Mouse (Mus musculus) hindbrain, postnatal 0 days (tissue): ENCODE data around the gene Cdh7. TPM values are rescaled to one million over a fixed set of nuclear protein-coding genes. Genes with fewer than 3 reads are reported as not detected.
"Not testable (repeated sequence)": the region's sequence is repeated elsewhere in the genome, so short reads cannot be mapped to it uniquely, and the experiment has no call there.

Source experiments
- ATAC-seq: fragments of 200-750 bp; cut with Nextera tagmentation; 2 replicates; pipeline ENCODE4 v1.8.0; 2017; ENCODE audit warnings: mild to moderate bottlenecking, moderate TSS enrichment, moderate library complexity
- DNase-seq: peaks from one replicate; pipeline ENCODE4 v3.0.0-alpha.2; 2015; ENCODE audit warnings: low spot score
- H3K27ac ChIP-seq: fragments of 300-500 bp; sonication (generic); 2 replicates; pipeline ENCODE4 v1.5.1; 2014; ENCODE audit warnings: mild to moderate bottlenecking
- H3K27me3 ChIP-seq: fragments of 300-500 bp; sonication (generic); 2 replicates; pipeline ENCODE4 v1.6.1; 2014; ENCODE audit warnings: low read length, mixed read lengths; ENCODE audit not compliant: insufficient read depth
- H3K36me3 ChIP-seq: fragments of 300-500 bp; sonication (generic); 2 replicates; pipeline ENCODE4 v1.6.1; 2014; ENCODE audit warnings: low read length, mixed read lengths; ENCODE audit not compliant: insufficient read depth
- H3K4me1 ChIP-seq: fragments of 300-500 bp; sonication (generic); 2 replicates; pipeline ENCODE4 v1.6.1; 2014; ENCODE audit warnings: antibody characterized with exemption, low read length, mixed read lengths; ENCODE audit not compliant: insufficient read depth
- H3K4me2 ChIP-seq: fragments of 300-500 bp; sonication (generic); 2 replicates; pipeline ENCODE4 v1.6.1; 2014; ENCODE audit warnings: low read depth, mild to moderate bottlenecking, low read length, moderate library complexity, mixed read lengths
- H3K4me3 ChIP-seq: fragments of 300-500 bp; sonication (generic); 2 replicates; pipeline ENCODE4 v1.5.1; 2014; ENCODE audit warnings: low read length
- H3K9ac ChIP-seq: fragments of 300-500 bp; sonication (generic); replicated peaks from 2 replicates; pipeline ENCODE4 v1.6.1; 2014; ENCODE audit warnings: mild to moderate bottlenecking, low read length, moderate library complexity, mixed read lengths
- H3K9me3 ChIP-seq: fragments of 300-500 bp; sonication (generic); 2 replicates; pipeline ENCODE4 v1.6.1; 2016; ENCODE audit warnings: low read length, mixed read lengths
- CTCF ChIP-seq: IDR thresholded peaks from 2 replicates; pipeline ENCODE4 v1.5.1; 2016; ENCODE audit warnings: antibody characterized with exemption, control low read depth, low read depth
- WGBS: fragments of 180-500 bp; shearing (Covaris S2); extraction: QIAGEN DNeasy Blood & Tissue Kit; methylation state at CpG from one replicate; pipeline ENCODE4 v1.1.7; 2014; 5-methylcytosine and 5-hydroxymethylcytosine counted together
- polyA plus RNA-seq: library from polyadenylated mRNA; unstranded; fragments of >200 nt; fragmentation: Nextera tagmentation; extraction: Ambion mirVana; gene quantifications from 2 replicates; pipeline ENCODE4 v1.2.1, GENCODE M21; 2015
- total RNA-seq: library from RNA; depleted of rRNA; stranded (reverse); fragments of >200 nt; gene quantifications from 2 replicates; pipeline ENCODE4 v1.2.3, GENCODE M21; 2014

Cdh7 gene
- total and polyA plus RNA-seq, 2 experiments from 2014 or later, result 18.3 to 36.1 TPM

- no peak overlapping the region for H3K27ac ChIP-seq
- no peaks in the 10 kb centered on the region for H3K9me3 ChIP-seq
- ATAC-seq, result no peak
- H3K4me3 ChIP-seq, result no peak overlapping the region
- TF ChIP-seq CTCF, result no peak
- H3K4me1 ChIP-seq, result no peaks in the 10 kb centered on the region
- H3K27me3 ChIP-seq, result no peaks in the 10 kb centered on the region
- 74% methylated on average over 1 of the region's 1 CpGs for WGBS
- peak; percentile 13 for DNase-seq
- no peaks in the 10 kb centered on the region for H3K36me3 ChIP-seq
- no peak overlapping the region for H3K9ac ChIP-seq
- no peak overlapping the region for H3K4me2 ChIP-seq
Observed at GRCm38 (mm10) chr1:110012153-110012552, 29.9 kb downstream of the Cdh7 start.

DNA sequence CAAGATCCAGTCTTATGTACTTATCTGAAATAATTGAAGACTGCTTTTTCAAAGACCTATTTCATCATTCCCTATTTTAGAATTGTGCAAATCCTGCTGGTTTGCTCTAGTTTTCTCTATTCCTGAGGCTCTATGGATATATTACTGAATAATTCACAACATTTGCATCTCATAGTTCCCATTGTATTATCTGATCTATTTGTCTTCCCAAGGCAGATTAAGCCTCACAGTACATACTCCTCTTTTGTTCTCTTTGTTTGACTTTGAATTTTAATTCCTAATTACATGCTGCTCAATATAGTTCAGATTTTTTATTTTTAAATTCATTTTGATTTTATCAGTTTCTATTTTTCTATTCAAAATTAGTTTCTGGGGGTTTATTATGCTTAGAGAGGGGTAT, 74.1 kb downstream of the Cdh7 start:
- Histone ChIP-seq H3K9me3 (no peaks in the 10 kb centered on the region), H3K27me3 (no peaks in the 10 kb centered on the region), H3K4me1 (no peaks in the 10 kb centered on the region), H3K4me2 (no peak overlapping the region), H3K27ac (no peak overlapping the region), H3K4me3 (no peak overlapping the region), H3K9ac (no peak overlapping the region), H3K36me3 (no peaks in the 10 kb centered on the region)
- ATAC-seq, result no peak
- DNase-seq, result no peak
- no peak for TF ChIP-seq CTCF

- Histone ChIP-seq H3K4me2 (no peak overlapping the region), H3K27me3 (no peaks in the 10 kb centered on the region), H3K4me3 (no peak overlapping the region), H3K4me1 (no peaks in the 10 kb centered on the region), H3K9ac (no peak overlapping the region), H3K27ac (no peak overlapping the region), H3K36me3 (no peaks in the 10 kb centered on the region), H3K9me3 (no peaks in the 10 kb centered on the region)
- TF ChIP-seq CTCF, result no peak
- ATAC-seq, result no peak
- DNase-seq, result no peak
- 90% methylated on average over 1 of the region's 1 CpGs for WGBS
Observed at GRCm38 (mm10) chr1:110067405-110067804, 85.2 kb downstream of the Cdh7 start.

DNA sequence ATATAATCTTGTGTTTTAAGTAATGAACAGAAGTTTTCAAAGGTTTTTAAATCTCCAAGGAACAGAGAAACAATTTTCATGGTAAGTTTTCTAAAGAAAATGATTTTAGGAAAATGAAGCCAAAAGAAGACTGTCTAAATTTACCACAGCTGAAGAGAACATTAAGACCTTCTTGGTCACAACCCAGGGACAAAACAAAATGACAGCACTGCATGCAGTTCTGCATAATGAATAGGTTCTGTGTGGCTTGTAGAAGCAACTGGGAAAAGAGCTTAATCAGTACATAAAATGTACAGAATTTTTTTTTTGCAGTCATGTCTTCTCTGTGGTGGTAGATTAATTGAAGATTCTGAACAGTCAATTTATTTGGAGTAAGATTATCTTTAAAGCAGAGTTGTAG, 96.2 kb downstream of the Cdh7 start:
- Histone ChIP-seq H3K4me1 (no peaks in the 10 kb centered on the region), H3K4me2 (no peak overlapping the region), H3K36me3 (no peaks in the 10 kb centered on the region), H3K9me3 (no peaks in the 10 kb centered on the region), H3K4me3 (no peak overlapping the region), H3K27ac (no peak overlapping the region), H3K9ac (no peak overlapping the region), H3K27me3 (no peaks in the 10 kb centered on the region)
- DNase-seq, result no peak
- no peak for TF ChIP-seq CTCF
- ATAC-seq, result no peak

DNA sequence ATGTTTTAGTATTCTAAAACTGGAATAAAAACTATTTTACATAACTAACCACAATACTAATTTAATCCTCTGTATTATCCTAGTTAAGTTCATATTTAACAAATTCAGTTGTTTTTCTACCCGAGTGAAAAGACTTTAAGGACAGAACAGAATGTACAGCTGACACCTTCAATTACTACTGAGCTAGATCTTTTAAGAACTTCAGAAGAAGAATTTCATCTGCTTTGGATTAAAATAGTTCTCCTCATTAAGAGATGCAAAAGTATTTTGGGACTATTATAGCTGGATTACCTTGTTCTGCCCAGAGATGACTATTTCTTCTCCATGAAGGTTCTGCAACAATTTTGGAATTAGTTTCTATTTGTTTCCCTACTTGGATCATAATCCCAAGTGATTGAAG, 135.8 kb downstream of the Cdh7 start:
- Histone ChIP-seq H3K4me3 (no peak overlapping the region), H3K4me2 (no peak overlapping the region), H3K4me1 (no peaks in the 10 kb centered on the region), H3K9me3 (no peaks in the 10 kb centered on the region), H3K36me3 (no peaks in the 10 kb centered on the region), H3K27ac (no peak overlapping the region), H3K9ac (no peak overlapping the region), H3K27me3 (no peaks in the 10 kb centered on the region)
- ATAC-seq, result no peak
- WGBS, result 63% methylated on average over 1 of the region's 1 CpGs
- DNase-seq, result no peak
- no peak for TF ChIP-seq CTCF

DNA sequence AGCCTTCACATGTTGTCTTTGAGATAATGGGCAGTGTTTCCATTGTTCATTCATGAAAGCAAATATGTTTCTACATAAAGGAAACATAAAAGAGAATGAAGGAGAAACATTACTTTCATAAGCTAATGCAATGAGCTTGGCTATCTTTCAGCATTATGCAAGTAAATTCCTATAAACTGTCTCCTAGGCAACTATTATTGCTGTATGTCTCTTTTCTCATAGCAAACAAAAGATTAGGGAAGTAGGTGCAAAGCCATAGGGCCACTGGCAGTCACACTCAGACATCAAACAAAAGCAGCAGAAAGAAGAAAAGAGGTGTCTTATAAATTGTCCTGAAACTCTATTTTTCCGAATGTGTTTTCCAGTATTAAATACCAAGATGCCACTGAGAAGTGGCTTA, 136.6 kb downstream of the Cdh7 start:
- no peak for DNase-seq
- WGBS, result 9% methylated on average over 1 of the region's 1 CpGs
- H3K9me3 ChIP-seq, result no peaks in the 10 kb centered on the region
- H3K4me3 ChIP-seq, result no peak overlapping the region
- H3K4me2 ChIP-seq, result no peak overlapping the region
- no peak overlapping the region for H3K27ac ChIP-seq
- H3K9ac ChIP-seq, result no peak overlapping the region
- no peaks in the 10 kb centered on the region for H3K4me1 ChIP-seq
- no peak for ATAC-seq
- no peaks in the 10 kb centered on the region for H3K36me3 ChIP-seq
- H3K27me3 ChIP-seq, result no peaks in the 10 kb centered on the region
- TF ChIP-seq CTCF, result no peak

DNA sequence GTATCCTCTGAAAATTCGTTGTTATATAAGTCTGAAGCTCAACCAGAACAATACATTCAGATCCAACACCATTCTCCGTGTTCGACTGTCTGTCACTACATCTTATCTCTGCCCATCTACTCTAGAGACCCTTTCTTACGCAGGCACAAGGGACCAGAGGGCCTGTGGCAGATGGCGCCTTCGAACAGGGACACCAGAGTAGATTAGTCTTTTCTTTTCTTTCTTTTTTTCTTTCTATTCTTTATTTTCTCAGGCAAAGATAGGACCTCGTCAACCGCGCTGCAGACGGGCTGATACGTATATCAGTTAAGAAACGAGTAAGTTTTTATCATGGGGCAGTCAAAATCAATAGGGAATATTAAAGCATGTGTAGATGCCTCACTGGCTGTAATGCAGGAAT, 189.2 kb downstream of the Cdh7 start:
- H3K9me3 ChIP-seq, H3K9ac ChIP-seq, H3K4me2 ChIP-seq, DNase-seq, H3K36me3 ChIP-seq, H3K27me3 ChIP-seq, H3K27ac ChIP-seq, H3K4me3 ChIP-seq, ATAC-seq, H3K4me1 ChIP-seq: not testable (repeated sequence)
- 93% methylated on average over 2 of the region's 12 CpGs for WGBS
